Mouse (Mus musculus) neural tube, postnatal 0 days (tissue): ENCODE measurements around the gene Fkbp1b. TPM values are rescaled to one million over a fixed set of nuclear protein-coding genes. Genes with fewer than 3 reads are reported as not detected.

Source experiments
- polyA plus RNA-seq: library from polyadenylated mRNA; unstranded; fragments of >200 nt; fragmentation: Nextera tagmentation; extraction: Ambion mirVana; gene quantifications from 2 replicates; pipeline ENCODE4 v1.2.1, GENCODE M21; 2015

Gene Fkbp1b
- polyA plus RNA-seq, result 141 and 151 TPM in 2 replicates

DNA sequence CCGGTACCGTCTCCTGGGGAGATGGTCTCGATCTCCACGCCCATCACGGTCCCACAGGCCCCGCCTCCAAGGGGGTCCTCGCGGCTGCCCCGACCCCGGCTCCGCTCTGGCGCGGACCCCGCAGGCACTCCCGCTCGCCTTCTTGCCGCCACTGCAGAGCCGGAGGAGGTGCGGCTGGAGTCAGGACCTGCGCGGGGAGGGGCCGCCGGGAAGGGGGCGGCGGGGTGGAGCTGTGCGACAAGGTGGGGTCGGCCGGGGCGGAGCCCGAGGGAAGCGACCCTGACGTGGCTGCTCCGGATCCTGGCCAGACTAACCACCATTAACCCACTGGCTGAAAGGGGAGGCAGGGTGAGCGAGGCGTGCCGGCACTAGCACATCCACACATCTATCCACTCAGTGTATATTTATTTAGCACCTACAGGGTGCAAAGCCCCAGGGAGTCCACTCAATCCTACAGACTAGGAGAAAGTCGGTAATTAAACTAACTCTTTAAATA is at the start of gene Fkbp1b:
Gene Fkbp1b, minus strand, starts transcription at position 200 of the 496 bp plus-strand sequence.

GRCm38 (mm10) chr12:4874161-4874927 is 33.0 kb upstream of the Fkbp1b start, which contains the start of gene Mfsd2b:
Mfsd2b (minus strand) TSS chr12:4874359.

GRCm38 (mm10) chr12:4842890-4843597 is 1.7 kb upstream of the Fkbp1b start, which contains the start of gene Wdcp:
Wdcp (plus strand) TSS chr12:4843303.

GRCm38 (mm10) chr12:4817361-4818101 is 23.9 kb downstream of the Fkbp1b start, which contains the start of gene Sf3b6:
Sf3b6 (plus strand) TSS chr12:4817544.

Other genes with a start within 250 kb of the Fkbp1b start
- 23.3 and 25.6 TPM in 2 replicates for gene Itsn2, start 249.0 kb downstream of the Fkbp1b start, polyA plus RNA-seq
- gene Gm3625, start 248.7 kb downstream of the Fkbp1b start, polyA plus RNA-seq, result not detected in 2 replicates
- gene Fam228a, start 103.2 kb downstream of the Fkbp1b start, polyA plus RNA-seq, result 0.66 and 1.0 TPM in 2 replicates
- 21.8 and 23.6 TPM in 2 replicates for gene Pfn4, start 72.6 kb downstream of the Fkbp1b start, polyA plus RNA-seq
- 8.7 and 10.5 TPM in 2 replicates for gene Fam228b, start 72.3 kb downstream of the Fkbp1b start, polyA plus RNA-seq
- 280 and 287 TPM in 2 replicates for gene Sf3b6, start 24.0 kb downstream of the Fkbp1b start, polyA plus RNA-seq
- 14.2 and 17.0 TPM in 2 replicates for gene Wdcp, start 1.7 kb upstream of the Fkbp1b start, polyA plus RNA-seq
- 1.2 and 1.4 TPM in 2 replicates for gene Mfsd2b, start 32.8 kb upstream of the Fkbp1b start, polyA plus RNA-seq
- gene Ubxn2a, start 66.1 kb upstream of the Fkbp1b start, polyA plus RNA-seq, result 56.4 and 59.1 TPM in 2 replicates
- 9.1 and 12.3 TPM in 2 replicates for gene Atad2b, start 75.8 kb upstream of the Fkbp1b start, polyA plus RNA-seq